Mouse (Mus musculus): ENCODE data around the gene Wnt3.
A peak's percentile ranks its signal among the peaks of the same experiment; 100 is the strongest.
"Not testable (repeated sequence)": the region's sequence is repeated elsewhere in the genome, so short reads cannot be mapped to it uniquely, and the experiment has no call there.

The Wnt3 gene

GRCm38 (mm10) chr11:103773387-103774227 lies at the start of gene Wnt3:
Wnt3 (plus strand) TSS chr11:103774150.
- DNase-seq (ENCODE audit: low read depth, low spot score): no peak

- no peak for DNase-seq (ENCODE audit: low read depth, low spot score)
These were observed 49.6 kb upstream of the Wnt3 start for GRCm38 (mm10) chr11:103724331-103724771.

DNA sequence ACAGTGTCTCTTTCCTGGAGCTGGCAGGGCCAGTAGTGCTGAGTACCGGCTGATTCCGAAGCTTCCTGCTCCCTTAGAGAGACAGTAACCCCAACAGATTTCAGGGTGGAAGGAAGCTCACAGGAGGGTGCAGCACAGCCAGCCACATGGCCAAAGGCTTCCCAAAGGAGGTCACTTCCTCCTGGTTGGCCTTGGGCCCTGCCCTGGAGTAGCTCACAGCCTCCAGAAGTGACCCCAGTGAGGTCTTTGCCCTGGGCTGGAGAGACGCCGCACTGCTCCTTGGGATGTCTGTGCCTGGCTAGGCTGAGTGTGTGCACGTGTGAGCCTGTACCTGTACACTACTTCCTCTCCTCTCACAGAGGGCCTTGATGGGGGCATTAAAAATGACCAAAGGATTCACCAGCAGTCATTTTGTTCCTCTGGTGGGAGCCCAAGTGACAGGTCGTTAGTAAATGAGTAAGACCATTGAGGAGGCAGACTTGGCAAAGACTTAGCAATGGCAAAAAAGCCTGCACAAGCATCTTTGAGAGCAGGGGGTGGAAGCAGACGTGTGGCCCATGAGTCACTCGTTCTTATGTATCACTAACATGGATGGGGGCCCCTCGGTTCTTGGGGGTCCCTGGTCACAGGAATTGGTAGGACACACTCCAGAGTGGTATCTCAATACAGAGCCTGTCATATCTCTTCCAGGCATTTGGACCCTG lies 44.5 kb upstream of the Wnt3 start:
- DNase-seq (ENCODE audit: low read depth, low spot score): no peak

DNA sequence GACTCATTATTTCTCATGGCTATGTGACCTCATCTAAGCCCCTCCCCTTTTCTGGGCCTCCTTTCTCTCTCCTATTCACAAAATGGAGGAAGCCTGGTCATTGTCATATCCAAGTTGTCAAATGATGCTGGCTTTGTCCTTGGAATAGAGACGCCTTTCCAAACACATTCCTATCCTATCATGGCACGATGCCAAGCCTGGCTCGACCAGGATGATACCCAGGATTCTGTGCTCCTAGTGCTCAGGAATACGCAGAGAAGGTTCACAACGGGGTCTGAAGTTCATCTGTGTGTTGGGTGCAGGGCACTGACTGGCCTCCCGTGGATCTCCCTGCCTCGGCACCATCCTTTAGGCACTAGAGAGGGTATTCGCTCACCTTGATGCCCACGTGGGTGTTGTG lies 42.4 kb upstream of the Wnt3 start:
- no peak for DNase-seq (ENCODE audit: low read depth, low spot score)

- DNase-seq (ENCODE audit: low read depth, low spot score): no peak
These were observed 41.6 kb upstream of the Wnt3 start for GRCm38 (mm10) chr11:103732306-103732705.

GRCm38 (mm10) chr11:103733069-103733468 lies 40.9 kb upstream of the Wnt3 start:
- DNase-seq (ENCODE audit: low read depth, low spot score): no peak

- no peak for DNase-seq (ENCODE audit: low read depth, low spot score)
These were observed 40.0 kb upstream of the Wnt3 start for GRCm38 (mm10) chr11:103733961-103734360.

DNA sequence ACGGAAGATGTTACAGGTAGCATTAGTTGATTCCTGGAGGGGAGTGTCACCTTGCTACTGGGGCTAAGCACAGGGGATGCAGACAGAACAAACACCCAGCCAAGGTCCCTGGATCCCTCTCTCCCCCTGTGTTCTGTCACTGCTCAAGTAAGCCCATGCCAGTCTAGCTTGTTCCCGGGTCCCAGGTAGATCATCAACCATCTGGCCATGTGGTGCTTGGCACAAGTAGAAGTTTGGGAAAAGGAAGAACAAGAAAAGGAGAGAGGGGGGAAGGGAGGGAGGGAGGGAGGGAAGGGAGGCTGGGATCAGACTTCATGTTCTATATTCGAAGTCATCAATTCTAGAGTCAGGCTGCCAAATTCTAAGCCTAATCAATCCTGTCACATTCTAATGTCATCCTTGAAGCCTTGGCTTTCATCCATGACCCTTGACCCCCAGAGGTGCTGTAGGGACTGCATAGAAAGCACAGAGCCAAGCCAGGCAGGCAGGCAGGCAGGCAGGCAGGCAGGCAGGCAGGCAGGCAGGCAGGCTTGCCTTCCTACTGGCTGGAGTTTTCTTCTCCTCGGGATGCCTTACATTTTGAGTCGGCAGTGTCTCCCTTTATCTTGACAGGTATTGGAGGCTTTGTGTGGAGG lies 39.4 kb upstream of the Wnt3 start:
- no peak for DNase-seq (ENCODE audit: low read depth, low spot score)

- no peak for DNase-seq (ENCODE audit: low read depth, low spot score)
These were observed 38.7 kb upstream of the Wnt3 start for GRCm38 (mm10) chr11:103735046-103735781.

DNA sequence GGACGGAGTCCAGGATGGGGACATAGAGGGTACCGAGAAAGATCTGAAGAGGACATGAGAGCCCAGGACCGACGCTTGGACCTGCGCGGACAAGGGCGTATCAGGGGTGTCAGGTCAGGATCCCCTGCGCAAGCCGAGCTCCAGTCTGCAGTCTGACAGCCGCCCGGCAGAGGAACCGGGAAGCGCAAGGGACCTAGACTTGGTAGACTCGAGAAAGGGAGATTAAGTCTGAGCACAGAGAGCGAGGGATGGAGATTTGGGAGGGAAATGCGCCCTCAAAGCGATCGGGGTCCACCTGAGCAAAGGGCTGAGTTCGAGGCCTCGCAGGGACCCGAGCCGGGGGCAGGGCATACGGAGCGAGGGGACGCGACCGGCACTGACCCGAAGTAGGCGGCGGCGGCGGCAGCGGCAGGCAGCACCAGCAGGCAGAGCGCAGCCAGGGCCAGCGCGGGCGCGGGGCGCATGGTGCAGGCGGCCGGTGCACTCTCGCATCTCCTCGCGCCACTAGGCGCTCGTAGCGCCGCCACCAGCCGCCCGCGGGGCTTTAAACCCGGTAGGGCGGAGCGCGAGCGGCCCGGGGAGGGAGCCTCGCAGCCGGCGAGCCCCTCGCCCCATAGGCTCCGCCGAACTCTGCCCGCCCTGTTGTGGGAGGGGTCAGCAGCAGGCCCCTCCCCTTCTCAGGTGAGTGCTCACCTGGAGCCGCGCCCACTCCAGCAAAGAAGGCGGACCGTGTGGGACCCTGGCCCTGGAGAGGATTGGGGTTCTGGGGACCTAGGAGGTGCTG lies 24.5 kb upstream of the Wnt3 start, which contains the start of gene Wnt9b:
Gene Wnt9b, minus strand, starts transcription at position 516 of the 784 bp plus-strand sequence.
- DNase-seq (ENCODE audit: low read depth, low spot score): no peak

DNA sequence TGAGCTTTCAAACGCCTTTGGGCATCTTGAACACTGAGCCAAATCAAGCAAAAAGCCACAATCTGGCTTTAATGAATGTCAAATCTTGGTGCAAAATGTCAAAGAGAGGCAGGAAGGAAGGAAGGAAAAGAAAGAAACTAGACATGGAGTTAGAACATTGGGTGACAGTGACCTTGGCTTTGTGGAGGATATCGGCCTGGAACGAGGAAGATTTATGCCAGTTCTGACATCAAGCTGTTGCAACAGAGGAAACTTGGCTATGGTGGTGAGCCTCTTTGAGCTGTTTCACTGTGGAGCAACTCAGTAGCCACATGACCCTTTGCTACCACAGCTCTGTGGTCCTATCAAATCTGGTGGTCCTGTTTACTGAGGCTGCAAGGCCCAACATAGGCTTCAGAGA lies 23.3 kb upstream of the Wnt3 start:
- DNase-seq (ENCODE audit: low read depth, low spot score): no peak

DNA sequence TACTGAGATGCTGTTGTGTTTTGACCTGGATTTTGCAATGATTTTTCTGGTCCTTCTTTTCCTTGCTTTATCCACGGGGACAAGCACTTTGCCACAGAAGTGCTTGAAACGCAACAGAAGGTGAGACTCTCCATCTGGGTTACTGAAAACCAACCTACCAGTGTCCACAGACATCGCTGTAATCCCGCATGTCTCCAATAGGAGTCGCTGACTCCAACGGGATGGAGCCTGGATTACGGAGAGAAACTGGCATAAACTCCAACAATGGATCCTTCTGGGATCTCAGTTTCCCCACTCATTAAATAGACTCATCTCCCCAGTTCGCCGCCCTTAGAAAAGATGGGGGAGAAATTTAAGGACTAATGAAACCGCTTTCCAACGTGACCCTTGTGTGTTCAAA lies 15.9 kb upstream of the Wnt3 start:
- no peak for DNase-seq (ENCODE audit: low read depth, low spot score)

DNA sequence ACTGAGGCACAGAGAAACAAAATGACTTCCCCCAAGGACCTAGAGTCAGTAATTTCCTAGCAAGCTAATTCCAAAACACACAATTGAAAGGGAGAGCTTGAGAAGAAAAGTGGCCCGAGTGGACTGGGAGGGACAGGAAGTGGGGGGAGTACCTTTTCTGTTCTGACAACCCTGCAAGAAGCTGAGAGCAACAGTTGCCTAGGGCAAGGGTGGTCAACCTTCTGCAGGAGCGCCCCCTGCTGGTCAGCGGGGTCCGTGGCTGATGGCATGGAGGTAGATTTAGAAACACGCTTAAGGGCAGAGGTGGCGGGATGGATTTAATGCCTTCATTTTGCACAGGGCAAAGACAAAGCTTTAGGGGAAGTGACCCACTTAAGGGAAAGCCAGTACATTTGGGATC lies 15.2 kb upstream of the Wnt3 start:
- DNase-seq (ENCODE audit: low read depth, low spot score): peak; percentile 9

DNA sequence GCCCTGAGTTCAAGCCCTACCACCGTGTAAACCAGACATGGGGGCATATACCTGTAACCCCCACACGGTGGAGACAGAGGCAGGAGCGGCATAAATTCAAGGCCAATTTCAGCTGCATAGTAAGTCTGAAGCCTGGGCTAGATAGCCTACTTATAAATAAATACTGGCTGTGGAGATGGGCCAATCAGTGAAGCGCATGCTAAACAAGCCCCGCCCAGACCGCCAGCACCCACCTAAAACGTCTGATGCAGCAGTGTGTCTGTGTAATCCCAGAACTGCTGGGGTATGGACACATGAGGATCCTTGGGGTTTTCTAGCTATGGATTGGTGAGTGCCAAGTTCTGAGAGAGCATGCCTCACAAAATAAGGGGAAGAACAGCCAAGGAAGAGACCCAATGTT lies 13.8 kb upstream of the Wnt3 start:
- no peak for DNase-seq (ENCODE audit: low read depth, low spot score)

DNA sequence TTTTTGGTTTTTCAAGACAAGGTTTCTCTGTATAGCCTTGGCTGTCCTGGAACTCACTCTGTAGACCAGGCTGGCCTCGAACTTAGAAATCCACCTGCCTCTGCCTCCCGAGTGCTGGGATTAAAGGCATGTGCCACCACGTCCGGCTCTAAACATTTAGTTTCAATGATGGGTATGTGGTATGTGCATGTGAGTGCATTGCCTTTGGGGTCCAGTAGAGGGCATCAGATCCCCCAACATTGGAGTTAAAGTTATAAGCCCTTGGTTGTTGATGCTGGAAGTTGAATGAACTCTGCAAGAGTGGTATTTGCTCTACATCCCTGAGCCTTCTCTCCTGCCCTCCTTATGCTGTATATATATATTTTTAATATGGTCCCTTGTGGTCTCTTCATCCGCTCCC lies 13.1 kb upstream of the Wnt3 start:
- DNase-seq (ENCODE audit: low read depth, low spot score): not testable (repeated sequence)

- DNase-seq (ENCODE audit: low read depth, low spot score): peak; percentile 40
These were observed 10.4 kb upstream of the Wnt3 start for GRCm38 (mm10) chr11:103763410-103764163.

DNA sequence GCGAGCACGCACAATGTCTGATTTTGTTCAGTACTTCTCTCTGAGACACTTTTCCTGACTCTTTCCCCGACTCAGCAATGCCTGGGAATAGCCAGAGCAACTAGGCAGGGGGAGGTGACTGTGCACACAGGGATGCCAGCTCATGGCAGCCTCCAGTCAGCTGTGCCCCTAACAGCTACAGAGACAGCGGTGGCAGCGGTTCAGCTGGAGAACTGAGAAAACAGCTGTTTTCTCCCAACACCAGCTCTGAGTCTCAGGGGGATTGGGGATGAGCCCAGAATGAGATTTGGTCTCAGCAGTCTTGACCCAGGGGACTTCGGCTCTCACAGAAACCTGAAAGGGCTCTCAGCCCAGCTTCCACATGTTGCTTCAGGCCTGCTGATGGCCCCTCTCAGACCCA lies 9.3 kb upstream of the Wnt3 start:
- no peak for DNase-seq (ENCODE audit: low read depth, low spot score)

DNA sequence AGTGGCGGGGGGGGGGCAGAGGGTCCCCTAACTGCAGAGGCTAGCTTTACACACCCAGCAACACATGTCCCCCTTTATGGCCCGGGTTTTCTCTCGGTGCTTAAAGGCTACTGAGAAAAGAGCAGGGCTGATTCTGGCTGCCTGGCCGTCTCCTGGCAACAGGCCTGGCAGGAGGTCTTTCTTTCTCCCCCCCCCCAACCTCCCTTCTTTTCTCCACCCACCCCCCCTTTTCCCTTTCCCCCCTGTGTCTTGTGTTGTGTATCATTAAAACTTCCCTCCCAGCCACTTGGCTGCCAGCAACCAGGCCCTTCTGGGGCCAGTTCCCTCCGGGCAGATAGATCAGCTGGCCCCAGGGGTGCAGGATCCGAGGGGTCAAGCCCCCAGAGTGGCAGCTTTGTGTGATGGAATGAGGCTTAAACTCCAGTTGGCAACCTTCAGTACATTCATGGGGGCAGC lies 8.4 kb upstream of the Wnt3 start:
- DNase-seq (ENCODE audit: low read depth, low spot score): no peak

- DNase-seq (ENCODE audit: low read depth, low spot score): no peak
These were observed 2.7 kb upstream of the Wnt3 start for GRCm38 (mm10) chr11:103771160-103771817.
